Mouse (Mus musculus) kidney, adult 2 months (tissue): ENCODE measurements around the gene Gpx6. TPM values are rescaled to one million over a fixed set of nuclear protein-coding genes. Genes with fewer than 3 reads are reported as not detected.
A peak's percentile ranks its signal among the peaks of the same experiment; 100 is the strongest.

Source experiments
- DNase-seq: peaks from one replicate; pipeline ENCODE4 v3.0.0; 2021
- H3K27ac ChIP-seq: fragments of 200-500 bp; 2 replicates; pipeline ENCODE4 v1.5.1; 2012; ENCODE audit warnings: low read depth, low read length, control low read depth, inconsistent platforms; ENCODE audit not compliant: insufficient read depth
- H3K27me3 ChIP-seq: fragments of 200-500 bp; replicated peaks from 2 replicates; pipeline ENCODE4 v1.6.1; 2012; ENCODE audit warnings: mild to moderate bottlenecking, moderate library complexity, low read length, inconsistent platforms; ENCODE audit not compliant: control insufficient read depth, insufficient read depth
- H3K36me3 ChIP-seq: fragments of 200-500 bp; 2 replicates; pipeline ENCODE4 v1.6.1; 2012; ENCODE audit warnings: mild to moderate bottlenecking, moderate library complexity, low read length, inconsistent platforms; ENCODE audit not compliant: control insufficient read depth, insufficient read depth
- H3K4me1 ChIP-seq: fragments of 200-500 bp; 2 replicates; pipeline ENCODE4 v1.6.1; 2011; ENCODE audit warnings: low read length; ENCODE audit not compliant: control insufficient read depth, insufficient read depth
- H3K4me3 ChIP-seq: fragments of 200-500 bp; 2 replicates; pipeline ENCODE4 v1.5.1; 2011; ENCODE audit warnings: mild to moderate bottlenecking, low read depth, low read length, control low read depth; ENCODE audit not compliant: insufficient read depth
- CTCF ChIP-seq: fragments of 200-500 bp; conservative IDR thresholded peaks from 2 replicates; pipeline ENCODE4 v1.5.1; 2011; ENCODE audit warnings: low read depth, mild to moderate bottlenecking, control low read depth, low read length, moderate library complexity, mixed read lengths; ENCODE audit not compliant: insufficient read depth, insufficient read length
- POLR2A ChIP-seq: fragments of 200-500 bp; IDR thresholded peaks from one replicate; pipeline ENCODE4 v1.6.1; 2011; ENCODE audit warnings: low read depth, low read length, control low read depth
- WGBS: fragments of 180-500 bp; shearing (Covaris S2); methylation state at CpG from one replicate; pipeline ENCODE4 v1.1.7; 2018; 5-methylcytosine and 5-hydroxymethylcytosine counted together
- polyA plus RNA-seq: library from polyadenylated mRNA; depleted of rRNA; stranded (reverse); fragments of >200 nt; gene quantifications from 2 replicates; pipeline ENCODE4 v1.2.3, GENCODE M21; 2012

The Gpx6 gene
- polyA plus RNA-seq, 1 experiment, result 24.6 TPM

- 15% methylated on average over 29 of the region's 29 CpGs for WGBS
- DNase-seq, result peak; percentile 16
These were observed 36.7 kb upstream of the Gpx6 start for GRCm38 (mm10) chr13:21275021-21275814.

DNA sequence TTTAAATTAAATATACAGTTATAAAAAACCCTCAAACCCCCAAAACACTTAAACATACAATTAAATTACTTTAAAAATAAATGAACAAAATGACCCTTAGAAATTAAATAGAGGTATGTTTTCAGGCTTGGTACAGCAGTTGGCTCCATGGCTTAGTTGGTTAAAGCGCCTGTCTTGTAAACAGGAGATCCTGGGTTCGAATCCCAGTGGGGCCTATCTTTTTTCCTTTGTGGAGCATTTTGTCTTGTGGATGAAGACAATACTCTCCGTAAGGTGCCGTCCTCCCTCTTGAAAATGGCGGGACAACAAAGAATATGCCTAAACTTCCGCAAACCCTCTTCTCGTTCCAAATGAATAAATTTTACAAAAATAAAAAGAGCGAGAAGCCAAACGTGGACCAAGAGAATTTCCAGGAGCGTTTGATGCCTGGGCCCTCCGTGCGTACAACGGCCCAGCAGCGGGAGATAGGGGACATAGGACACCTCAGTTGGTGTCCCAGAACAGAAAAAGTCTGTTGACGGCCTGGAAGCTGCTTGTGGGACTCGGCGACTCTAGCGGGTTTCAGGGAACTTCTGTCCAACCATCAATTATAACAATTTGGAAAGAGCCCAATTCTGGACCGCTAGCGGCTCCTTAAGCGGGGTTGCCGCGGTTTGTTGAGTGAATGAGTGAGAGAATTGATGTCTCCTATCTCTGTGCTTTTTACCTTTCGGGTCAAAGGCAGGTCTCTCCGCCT lies 35.9 kb upstream of the Gpx6 start:
- DNase-seq, result peak; percentile 86
- peak overlapping the region; percentile 46 for H3K4me3 ChIP-seq
- no peak overlapping the region for H3K27ac ChIP-seq
- H3K4me1 ChIP-seq, result 0 out of 2 replicates have a peak, but pooled peaks cover under 1% of the 10 kb centered on the region
- TF ChIP-seq CTCF (no peak), POLR2A (no peak)
- no peaks in the 10 kb centered on the region for H3K36me3 ChIP-seq
- no peaks in the 10 kb centered on the region; the same call in 1 of the 2 replicates for H3K27me3 ChIP-seq
- 6% methylated on average over 25 of the region's 25 CpGs for WGBS

More at GRCm38 (mm10) chr13:21275021-21275814, 36.7 kb upstream of the Gpx6 start:
- Histone ChIP-seq H3K27ac (no peak overlapping the region), H3K4me1 (0 out of 2 replicates have a peak, but pooled peaks cover 3% of the 10 kb centered on the region), H3K27me3 (no peaks in the 10 kb centered on the region; the same call in 1 of the 2 replicates), H3K4me3 (peak overlapping the region; percentile 52), H3K36me3 (no peaks in the 10 kb centered on the region)
- TF ChIP-seq CTCF (no peak; the same call in 1 of the 2 replicates), POLR2A (no peak)

DNA sequence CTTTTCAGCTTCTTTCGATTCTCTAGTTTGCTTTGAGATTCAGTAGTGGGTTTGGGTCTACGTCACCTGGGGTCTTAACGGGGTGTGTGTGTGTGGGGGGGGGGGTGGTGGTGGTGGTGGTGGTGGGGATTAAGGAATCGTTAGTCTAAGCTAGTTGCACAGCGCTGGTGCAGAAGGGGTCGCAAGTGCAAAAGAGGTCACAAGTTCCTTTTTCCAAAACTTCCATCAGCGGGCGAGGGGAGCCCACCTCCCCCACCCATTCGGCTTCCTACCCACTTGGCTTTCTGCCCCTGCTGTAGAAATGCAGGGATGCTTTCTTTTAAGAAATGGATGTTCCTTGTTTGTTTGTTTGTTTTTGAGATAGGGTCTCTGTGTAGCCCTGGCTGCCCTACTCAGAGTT lies 35.4 kb upstream of the Gpx6 start:
- TF ChIP-seq POLR2A (no peak), CTCF (no peak)
- Histone ChIP-seq H3K27me3 (no peaks in the 10 kb centered on the region; the same call in 1 of the 2 replicates), H3K27ac (no peak overlapping the region), H3K4me3 (peak overlapping the region; percentile 46), H3K4me1 (no peaks in the 10 kb centered on the region), H3K36me3 (no peaks in the 10 kb centered on the region)
- WGBS, result 17% methylated on average over 9 of the region's 9 CpGs
- no peak for DNase-seq

- Histone ChIP-seq H3K4me3 (peak overlapping the region; percentile 41), H3K27ac (no peak overlapping the region), H3K4me1 (no peaks in the 10 kb centered on the region), H3K27me3 (no peaks in the 10 kb centered on the region; the same call in 1 of the 2 replicates), H3K36me3 (no peaks in the 10 kb centered on the region)
- WGBS, result 16% methylated on average over 8 of the region's 8 CpGs
- no peak for DNase-seq
- TF ChIP-seq CTCF, result no peak
- no peak for TF ChIP-seq POLR2A
These were observed 32.8 kb upstream of the Gpx6 start for GRCm38 (mm10) chr13:21279076-21279475.

GRCm38 (mm10) chr13:21279559-21279958 lies 32.4 kb upstream of the Gpx6 start:
- peak overlapping the region; percentile 41 for H3K4me3 ChIP-seq
- H3K27me3 ChIP-seq, result no peaks in the 10 kb centered on the region; the same call in 1 of the 2 replicates
- no peaks in the 10 kb centered on the region for H3K36me3 ChIP-seq
- TF ChIP-seq CTCF (no peak), POLR2A (no peak)
- H3K27ac ChIP-seq, result no peak overlapping the region
- no peaks in the 10 kb centered on the region for H3K4me1 ChIP-seq
- peak; percentile 90 for DNase-seq
- 2% methylated on average over 13 of the region's 13 CpGs for WGBS

- DNase-seq, result no peak
- Histone ChIP-seq H3K4me1 (no peaks in the 10 kb centered on the region), H3K4me3 (no peak within 1 kb of the TSS), H3K27me3 (no peaks in the 10 kb centered on the region), H3K36me3 (no peaks in the 10 kb centered on the region), H3K27ac (no peak within 1 kb of the TSS)
- TF ChIP-seq POLR2A (no peak), CTCF (no peak)
- WGBS, result 94% methylated on average over 6 of the region's 6 CpGs
These were observed 19.3 kb upstream of the Gpx6 start, which contains the start of gene Gpx5 for GRCm38 (mm10) chr13:21292631-21293030. Gene Gpx5 (minus strand): TSS chr13:21292731.

GRCm38 (mm10) chr13:21298557-21298956 lies 13.4 kb upstream of the Gpx6 start:
- WGBS, result 43% methylated on average over 3 of the region's 3 CpGs
- Histone ChIP-seq H3K36me3 (no peaks in the 10 kb centered on the region), H3K27me3 (no peaks in the 10 kb centered on the region), H3K27ac (no peak overlapping the region), H3K4me1 (no peaks in the 10 kb centered on the region), H3K4me3 (no peak overlapping the region)
- DNase-seq, result no peak
- no peak for TF ChIP-seq CTCF
- TF ChIP-seq POLR2A, result no peak
